Mouse (Mus musculus) right cerebral cortex, postnatal 36 days (tissue): ENCODE measurements at regions not wholly inside any gene's neighbourhood (a gene's known extent, or its start where the extent isn't known, plus 50 kb on each side); places are given as distances from the start of the nearest gene placed in this dataset.
A peak's percentile ranks its signal among the peaks of the same experiment; 100 is the strongest.
"Not testable (repeated sequence)": the region's sequence is repeated elsewhere in the genome, so short reads cannot be mapped to it uniquely, and the experiment has no call there.

ENCODE experiments used
- DNase-seq, 2 experiments: peaks; one replicate each; pipeline ENCODE4 v3.0.0; 2022; ENCODE audit warnings: low spot score in 2 of 2, mixed read lengths in 1 of 2

DNA sequence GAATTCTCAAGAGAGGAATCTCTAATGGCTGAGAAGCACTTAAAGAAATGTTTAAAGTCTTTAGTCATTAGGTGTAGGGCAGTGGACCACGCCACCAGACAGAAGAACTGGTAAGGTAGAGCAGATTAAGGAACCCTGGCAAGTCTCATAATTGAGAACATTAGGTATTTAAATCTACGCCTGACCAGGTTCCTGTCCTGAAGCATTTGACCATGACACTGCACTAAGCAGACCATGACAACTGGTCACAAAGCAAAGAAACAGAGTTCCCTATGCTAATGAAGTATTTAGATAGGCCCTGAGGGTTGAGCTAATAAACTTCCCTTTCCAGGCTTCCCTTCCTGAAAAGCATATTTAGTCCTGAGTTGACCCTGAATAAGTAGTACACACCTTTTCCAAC, 562.3 kb downstream of the Cdh11 start:
- no peak for DNase-seq

GRCm38 (mm10) chr8:102205633-102206032, 579.8 kb downstream of the Cdh11 start:
- DNase-seq, result no peak

DNA sequence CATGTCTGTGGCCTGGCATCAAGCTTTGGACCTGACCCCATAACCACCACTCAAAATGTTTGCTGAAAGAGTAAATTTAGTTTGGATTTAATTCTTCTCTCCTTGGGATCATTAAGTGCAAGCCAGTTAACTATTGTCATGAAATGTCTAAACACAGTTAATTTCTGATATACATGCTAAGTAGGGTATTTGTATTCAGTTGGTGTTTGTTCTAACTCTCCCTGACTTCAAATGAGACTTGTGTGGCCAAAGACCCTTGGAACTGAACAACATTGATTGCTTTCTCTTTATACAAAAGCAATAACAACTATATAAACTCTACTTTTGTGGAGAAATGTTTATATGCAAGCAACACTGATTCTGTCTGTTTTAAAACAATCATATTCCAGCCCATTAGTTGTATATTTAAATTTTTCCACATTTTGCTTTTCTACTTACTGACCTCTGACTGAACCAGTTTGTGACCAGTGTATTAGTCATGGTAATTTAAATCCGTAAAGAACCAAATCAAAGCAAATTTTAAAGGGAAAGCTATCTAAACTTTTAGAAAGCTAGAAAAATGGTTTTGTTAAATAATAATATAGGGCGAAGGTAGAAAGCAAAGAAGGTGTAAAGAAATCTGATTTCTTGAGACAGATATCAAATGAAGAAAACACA, 625.8 kb downstream of the Cdh11 start:
- DNase-seq, result no peak

DNA sequence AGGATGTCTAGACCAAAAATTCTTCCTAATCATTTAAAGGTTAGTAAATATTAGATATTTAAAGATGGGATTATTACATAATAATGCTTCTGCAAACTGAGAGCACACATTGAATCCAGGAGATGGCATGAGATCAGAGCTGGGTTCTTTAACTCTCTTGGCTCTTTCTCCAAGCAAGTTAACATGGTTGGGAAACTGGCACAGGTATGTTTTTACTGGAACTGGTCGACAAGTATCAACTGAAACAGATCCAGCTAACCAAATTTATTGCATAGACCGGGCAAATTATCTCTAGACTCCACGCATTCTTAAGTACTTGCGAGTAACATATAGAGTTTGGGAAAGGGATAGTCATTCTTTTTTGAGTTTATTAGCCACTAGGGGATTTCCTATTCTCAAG, 666.8 kb downstream of the Cdh11 start:
- DNase-seq, result no peak

DNA sequence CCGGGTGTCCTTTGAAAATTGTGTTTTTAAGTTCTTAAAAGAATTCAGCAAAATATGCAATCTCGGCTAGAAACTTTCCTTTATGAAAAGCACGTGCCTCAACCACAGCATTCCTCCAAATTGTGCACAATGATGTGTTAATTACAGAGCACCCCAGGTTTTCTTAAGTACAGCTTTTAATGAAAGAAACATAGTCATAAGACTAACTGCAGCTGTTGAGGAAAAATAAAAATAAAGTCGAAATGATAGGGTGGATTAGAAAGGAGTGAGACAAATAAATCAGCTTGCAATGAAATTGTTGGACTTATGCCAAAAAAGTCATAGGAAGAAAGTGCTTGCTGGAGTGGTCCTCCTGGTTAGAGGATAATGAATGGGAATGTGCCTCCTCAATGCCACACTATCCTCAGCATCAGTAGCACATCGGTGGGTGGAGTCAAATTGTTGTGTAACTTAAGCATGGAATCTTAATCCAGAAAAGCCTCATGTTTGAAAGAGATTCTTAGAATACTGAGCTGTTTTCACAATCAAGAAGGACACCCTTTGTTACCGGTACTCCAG, 668.5 kb downstream of the Cdh11 start:
- no peak for DNase-seq

DNA sequence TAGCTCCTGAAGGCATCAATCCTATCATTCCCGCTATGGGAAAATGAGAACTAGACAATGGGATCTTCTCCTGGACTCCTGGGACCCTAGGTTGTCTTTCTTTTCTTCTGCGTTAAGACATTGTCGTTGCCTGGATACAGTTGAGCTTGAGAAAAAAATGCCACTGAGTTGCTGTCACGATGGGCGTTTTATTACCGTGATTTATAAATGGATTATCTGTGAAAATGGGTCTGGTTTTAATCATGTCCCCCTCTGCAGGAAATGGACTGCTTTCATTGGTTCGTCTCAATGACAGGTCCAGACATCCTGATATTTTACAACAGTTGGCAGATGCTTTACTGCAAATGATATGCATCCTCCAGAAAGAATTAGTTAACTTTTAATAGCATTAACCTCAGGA, 681.7 kb downstream of the Cdh11 start:
- no peak for DNase-seq

- DNase-seq, result no peak
These were observed 688.7 kb downstream of the Cdh11 start for GRCm38 (mm10) chr8:102096726-102097125.

- DNase-seq, result peak; percentile 4 to 37
These were observed 699.5 kb downstream of the Cdh11 start for GRCm38 (mm10) chr8:102085927-102086326.

GRCm38 (mm10) chr8:102075611-102076010, 709.8 kb downstream of the Cdh11 start:
- no peak for DNase-seq

DNA sequence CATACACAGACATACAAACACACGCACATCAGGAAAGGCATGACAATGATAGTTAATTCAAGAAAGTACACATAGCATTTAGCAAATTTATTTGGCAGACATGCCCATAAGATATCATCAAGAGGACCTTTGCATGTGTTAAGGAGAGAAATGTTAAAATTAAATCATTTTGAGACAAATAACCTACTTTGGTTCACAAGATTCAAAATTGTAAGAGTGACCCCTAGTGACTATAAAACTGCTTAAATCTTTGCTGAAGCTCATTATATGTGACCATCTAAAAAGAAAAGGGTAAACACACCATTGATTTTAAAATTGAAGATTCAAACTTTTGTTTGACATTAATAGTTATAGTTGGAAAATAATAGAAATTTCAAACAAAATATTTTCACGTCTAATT, 721.3 kb downstream of the Cdh11 start:
- no peak for DNase-seq

DNA sequence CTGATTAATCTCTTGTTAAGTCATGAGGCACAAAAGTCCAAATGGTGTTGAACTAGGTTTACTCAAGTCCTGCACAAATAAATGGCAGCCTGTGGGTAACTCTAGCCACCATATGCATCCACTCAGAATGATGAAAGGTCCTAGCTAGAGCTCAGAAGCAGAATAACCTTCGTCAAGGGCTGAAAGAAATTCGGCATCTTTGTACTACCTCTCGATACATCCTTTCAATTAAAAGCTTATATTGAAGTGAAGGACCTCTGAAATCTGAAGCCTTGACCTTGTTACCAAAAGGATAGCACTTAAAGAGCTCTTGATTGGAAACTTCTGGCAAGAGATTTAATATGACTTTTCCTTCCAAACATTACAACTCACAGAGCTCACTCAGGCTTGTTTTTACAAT, 732.0 kb downstream of the Cdh11 start:
- DNase-seq, result no peak

DNA sequence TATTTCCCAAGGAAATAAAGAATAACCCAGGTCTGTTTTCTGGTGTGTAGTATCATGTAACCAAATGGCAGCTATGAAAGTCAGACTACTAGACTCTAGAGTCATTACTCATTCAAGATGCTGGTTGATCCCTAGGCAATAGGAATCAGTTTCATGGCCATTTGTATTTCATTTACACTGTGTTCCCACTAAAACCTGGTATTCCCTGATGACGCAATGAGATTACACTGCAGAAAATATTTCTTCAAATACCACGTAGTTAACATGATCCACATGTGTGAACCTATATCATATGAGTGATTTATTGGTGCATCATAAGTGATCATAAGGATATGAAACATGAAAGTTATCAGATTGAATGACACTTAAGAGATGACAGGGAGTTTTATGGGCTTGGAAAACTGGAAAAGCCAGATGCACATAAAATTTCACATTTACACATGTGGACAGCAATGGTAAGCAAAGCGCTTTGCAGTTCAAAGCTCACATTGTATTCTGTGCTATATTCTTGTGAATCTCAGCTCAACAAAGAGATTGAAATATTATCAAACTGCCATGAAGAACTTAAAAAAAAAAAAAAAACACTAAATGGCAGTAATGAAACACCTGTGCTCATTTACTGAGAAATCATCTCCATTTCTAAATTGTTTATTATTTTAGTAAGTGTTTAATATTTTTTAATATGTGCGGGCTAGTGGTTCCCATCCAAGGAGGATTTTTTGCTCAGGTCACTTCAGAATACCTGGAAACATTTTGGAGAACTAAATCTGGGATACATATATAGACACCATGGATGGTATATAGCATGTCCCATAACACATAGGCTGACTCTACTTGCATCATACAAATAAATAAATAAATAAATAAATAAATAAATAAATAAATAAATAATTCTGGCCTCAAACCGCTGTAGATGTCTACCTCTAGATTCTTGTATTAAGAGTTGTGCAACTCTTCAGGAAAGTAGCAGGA, 758.2 kb downstream of the Cdh11 start:
- no peak for DNase-seq

GRCm38 (mm10) chr8:102024472-102024871, 761.0 kb downstream of the Cdh11 start:
- DNase-seq, result no peak

DNA sequence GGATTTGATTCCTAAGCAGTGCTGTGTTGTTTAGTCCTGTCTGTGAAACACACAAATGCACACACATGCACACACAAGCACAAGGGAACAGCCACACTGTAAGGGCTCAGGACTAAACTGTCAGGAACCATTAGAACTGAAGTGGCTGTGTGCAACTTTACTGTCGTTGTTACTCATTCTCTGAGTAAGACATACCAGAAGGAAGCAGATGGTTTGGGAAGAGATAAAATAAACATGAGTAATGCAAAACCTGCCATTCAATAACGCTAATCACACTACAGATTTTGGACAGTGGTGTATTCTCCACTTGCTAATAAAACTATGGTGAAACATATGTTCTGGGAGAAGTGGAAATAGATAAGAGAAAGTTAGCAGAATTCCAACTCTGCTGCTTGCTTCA, 767.7 kb downstream of the Cdh11 start:
- no peak for DNase-seq

DNA sequence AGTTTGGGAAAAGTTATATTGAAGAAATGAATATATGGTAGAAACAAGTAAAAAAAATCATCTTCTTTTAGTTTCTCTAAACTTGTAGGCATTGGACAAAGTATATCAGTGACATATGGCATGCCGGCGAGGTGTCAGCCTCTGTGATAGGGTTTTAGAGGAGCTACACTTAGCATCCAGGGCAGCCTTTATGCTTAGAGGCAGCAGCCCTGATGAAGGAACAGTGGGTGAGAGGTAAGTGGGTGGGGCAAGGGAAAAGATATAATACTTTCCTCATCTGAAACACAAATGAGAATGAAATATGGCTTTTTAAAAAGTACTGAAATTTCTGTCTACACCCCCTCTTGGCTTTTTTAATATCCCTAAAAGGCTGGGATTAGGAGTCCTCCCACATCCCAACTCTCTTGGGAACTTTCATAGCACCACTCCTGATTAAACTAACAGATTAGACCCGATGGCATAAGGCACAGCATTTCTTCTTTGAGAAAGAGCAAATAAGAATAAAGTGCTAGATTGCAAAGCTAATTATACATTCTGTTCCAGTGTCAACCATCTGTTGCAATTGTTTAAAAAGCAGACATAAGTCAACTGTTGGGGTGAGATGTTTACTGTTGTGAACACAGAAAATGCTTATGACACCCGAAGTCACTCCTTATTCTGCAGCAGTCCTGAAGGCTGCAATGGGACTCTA, 785.0 kb downstream of the Cdh11 start:
- DNase-seq, result peak; percentile 9 to 65

DNA sequence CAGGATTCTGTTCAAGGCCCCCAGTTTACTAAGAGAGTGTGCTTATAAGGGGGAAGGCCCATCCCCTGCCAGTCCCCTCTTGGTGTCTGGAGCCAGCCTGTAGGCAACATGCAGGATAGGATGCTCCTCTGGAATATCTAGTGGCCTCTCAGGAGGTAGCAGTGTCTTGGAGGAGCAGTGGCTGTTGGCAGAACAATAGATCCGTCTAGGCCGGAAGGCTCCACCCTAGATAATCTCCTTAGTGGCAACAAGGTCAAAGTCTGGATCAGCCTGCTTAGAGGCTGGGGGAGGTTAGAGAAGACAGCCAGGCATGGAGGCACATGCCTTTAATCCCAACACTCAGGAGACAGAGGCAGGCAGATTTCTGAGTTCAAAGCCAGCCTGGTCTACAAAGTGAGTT, 788.7 kb downstream of the Cdh11 start:
- not testable (repeated sequence) for DNase-seq

- DNase-seq, result no peak
These were observed 828.6 kb downstream of the Cdh11 start for GRCm38 (mm10) chr8:101956832-101957231.

- DNase-seq, result no peak
These were observed 834.8 kb downstream of the Cdh11 start for GRCm38 (mm10) chr8:101950599-101950998.

DNA sequence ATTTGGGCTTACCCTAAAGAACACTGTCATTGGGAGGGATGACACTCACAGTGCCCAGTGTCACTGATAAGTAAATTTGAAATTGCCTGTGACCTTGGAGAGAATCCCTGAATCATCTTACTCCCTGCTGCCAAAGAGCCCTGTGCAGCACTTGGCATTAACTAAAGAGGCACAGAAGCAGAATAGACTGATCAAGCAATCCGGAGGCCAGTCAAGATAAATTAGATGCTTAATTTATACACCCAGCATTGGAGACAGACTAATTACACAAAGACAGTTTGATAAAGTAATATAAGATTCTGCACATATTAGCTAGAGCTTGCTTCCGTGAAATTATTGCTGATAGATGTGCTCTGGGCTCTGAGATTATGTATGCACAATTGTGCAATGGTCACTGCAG, 847.6 kb downstream of the Cdh11 start:
- no peak for DNase-seq

- peak in 1 of 2 experiments; percentile 4 for DNase-seq
These were observed 871.8 kb downstream of the Cdh11 start for GRCm38 (mm10) chr8:101913665-101914064.
